Mouse (Mus musculus): ENCODE results near the gene Elf2.

GRCm38 (mm10) chr3:51343260-51343659 is 2.8 kb upstream of the Elf2 start:
- TF ChIP-seq CTCF (IDR thresholded peaks at IDR 0.05) (no peak), POLR2A (IDR thresholded peaks at IDR 0.05; ENCODE audit: insufficient read depth, low read depth, low read length) (no peak)

Measured in heart, adult 2 months (tissue).